Mouse (Mus musculus) lung, adult 2 months (tissue): ENCODE measurements around the gene Zp1.

ENCODE experiments used
- CTCF ChIP-seq: fragments of 200-500 bp; IDR thresholded peaks from 2 replicates; pipeline ENCODE4 v1.5.1; 2011; ENCODE audit warnings: mild to moderate bottlenecking, low read length, control low read depth; ENCODE audit not compliant: insufficient read depth
- POLR2A ChIP-seq: fragments of 200-500 bp; IDR thresholded peaks from 2 replicates; pipeline ENCODE4 v1.6.1; 2011; ENCODE audit warnings: low read depth, mild to moderate bottlenecking, control low read depth, low read length, borderline replicate concordance; ENCODE audit errors: extremely low read depth

GRCm38 (mm10) chr19:10968578-10968977, 48.1 kb upstream of the Zp1 start:
- TF ChIP-seq CTCF (no peak), POLR2A (no peak)
